Mouse (Mus musculus): ENCODE measurements around the gene Armcx5. TPM values are rescaled to one million over a fixed set of nuclear protein-coding genes. Genes with fewer than 3 reads are reported as not detected.
"Not testable (repeated sequence)": the region's sequence is repeated elsewhere in the genome, so short reads cannot be mapped to it uniquely, and the experiment has no call there.

The Armcx5 gene
- polyA plus RNA-seq, 1 experiment from 2014 or later: 9.3 TPM

- Histone ChIP-seq H3K4me1 (no peaks in the 10 kb centered on the region), H3K9me3 (replicated peaks) (no peaks in the 10 kb centered on the region), H3K27ac (replicated peaks) (no peak overlapping the region), H3K27me3 (ENCODE audit: low read depth, poor library complexity, severe bottlenecking) (peaks cover 21% of the 10 kb centered on the region; the same call in 1 of the 2 replicates), H3K4me3 (no peak overlapping the region), H3K36me3 (no peaks in the 10 kb centered on the region)
- DNase-seq (ENCODE audit: low spot score): no peak
- WGBS: 89% methylated on average over 2 of the region's 2 CpGs
Measured at GRCm38 (mm10) chrX:135768565-135768964, 26.0 kb downstream of the Armcx5 start.

- H3K4me3 ChIP-seq: no peak overlapping the region
- no peaks in the 10 kb centered on the region for H3K9me3 ChIP-seq (replicated peaks)
- no peaks in the 10 kb centered on the region for H3K36me3 ChIP-seq
- DNase-seq (ENCODE audit: low spot score): no peak
- H3K27me3 ChIP-seq (ENCODE audit: low read depth, poor library complexity, severe bottlenecking): peaks cover 23% of the 10 kb centered on the region
- no peak overlapping the region for H3K27ac ChIP-seq (replicated peaks)
- 0 out of 2 replicates have a peak, but pooled peaks cover under 1% of the 10 kb centered on the region for H3K4me1 ChIP-seq
Measured at GRCm38 (mm10) chrX:135791536-135791935, 49.0 kb downstream of the Armcx5 start.

GRCm38 (mm10) chrX:135792326-135792725 is 49.8 kb downstream of the Armcx5 start:
- H3K27me3 ChIP-seq (ENCODE audit: low read depth, poor library complexity, severe bottlenecking): peaks cover 19% of the 10 kb centered on the region; the same call in 1 of the 2 replicates
- 79% methylated on average over 6 of the region's 6 CpGs for WGBS
- H3K9me3 ChIP-seq (replicated peaks): no peaks in the 10 kb centered on the region
- H3K36me3 ChIP-seq: no peaks in the 10 kb centered on the region
- no peak for DNase-seq (ENCODE audit: low spot score)
- no peak overlapping the region for H3K4me3 ChIP-seq
- no peak overlapping the region for H3K27ac ChIP-seq (replicated peaks)
- 0 out of 2 replicates have a peak, but pooled peaks cover 2% of the 10 kb centered on the region for H3K4me1 ChIP-seq

GRCm38 (mm10) chrX:135795591-135796304 is 53.2 kb downstream of the Armcx5 start:
- peak; percentile 61 for DNase-seq (ENCODE audit: low spot score)
- H3K4me1 ChIP-seq; H3K27me3 ChIP-seq (ENCODE audit: low read depth, poor library complexity, severe bottlenecking); H3K9me3 ChIP-seq (replicated peaks): not testable (repeated sequence)
- WGBS: 14% methylated on average over 23 of the region's 27 CpGs
- peaks cover 21% of the 10 kb centered on the region for H3K36me3 ChIP-seq
- H3K4me3 ChIP-seq: peak overlapping the region; percentile 65
- H3K27ac ChIP-seq (replicated peaks): peak overlapping the region; percentile 81

GRCm38 (mm10) chrX:135796305-135797211 is 54.0 kb downstream of the Armcx5 start:
- WGBS: 23% methylated on average over 25 of the region's 26 CpGs
- peaks cover 29% of the 10 kb centered on the region for H3K36me3 ChIP-seq

More at GRCm38 (mm10) chrX:135796305-135797211, 54.0 kb downstream of the Armcx5 start:
- peak; percentile 29 for DNase-seq (ENCODE audit: low spot score)
- Histone ChIP-seq H3K4me3 (peak overlapping the region; percentile 65), H3K27ac (replicated peaks) (peak overlapping the region; percentile 81)
- not testable (repeated sequence) for H3K9me3 ChIP-seq (replicated peaks); H3K4me1 ChIP-seq; H3K27me3 ChIP-seq (ENCODE audit: low read depth, poor library complexity, severe bottlenecking)

MicroRNAs within 50 kb of the gene (microRNA counts, 519-probe panel; counts per million panel counts)
- microRNA mmu-miR-1970: not detected

Small RNA genes lying within 50 kb of the gene (microRNA-seq; reads per million reads assigned to microRNA genes)
- gene Mir1970 (not detected), gene Mir7646 (not detected)

Other genes with a start within 250 kb of the Armcx5 start
- gene AV320801, start 248.1 kb upstream of the Armcx5 start, polyA plus RNA-seq (2016; fragmentation: Nextera tagmentation; extraction: Ambion mirVana): not detected in 2 replicates
- gene Nxf7, start 144.0 kb upstream of the Armcx5 start, polyA plus RNA-seq (2016; fragmentation: Nextera tagmentation; extraction: Ambion mirVana): 0.14 TPM in 1 of 2 replicates, not detected in the other
- gene Prame, start 115.0 kb upstream of the Armcx5 start, polyA plus RNA-seq (2016; fragmentation: Nextera tagmentation; extraction: Ambion mirVana): not detected in 2 replicates
- not detected in 2 replicates for gene Tcp11x2, start 48.9 kb upstream of the Armcx5 start, polyA plus RNA-seq (2016; fragmentation: Nextera tagmentation; extraction: Ambion mirVana)
- gene Tmsb15a, start 17.5 kb upstream of the Armcx5 start, polyA plus RNA-seq (2016; fragmentation: Nextera tagmentation; extraction: Ambion mirVana): not detected in 2 replicates
- gene Gprasp1, start within 50 bp of the Armcx5 start, polyA plus RNA-seq (2016; fragmentation: Nextera tagmentation; extraction: Ambion mirVana): 48.0 and 66.6 TPM in 2 replicates
- gene Bhlhb9, start 54.9 kb downstream of the Armcx5 start, polyA plus RNA-seq (2016; fragmentation: Nextera tagmentation; extraction: Ambion mirVana): 46.6 and 54.3 TPM in 2 replicates
- gene Gprasp2, start 96.3 kb downstream of the Armcx5 start, polyA plus RNA-seq (2016; fragmentation: Nextera tagmentation; extraction: Ambion mirVana): 25.8 and 42.4 TPM in 2 replicates